Mouse (Mus musculus): Measurements from ENCODE around the gene Nisch. TPM values are rescaled to one million over a fixed set of nuclear protein-coding genes. Genes with fewer than 3 reads are reported as not detected.
A peak's percentile ranks its signal among the peaks of the same experiment; 100 is the strongest.

Nisch gene
- total RNA-seq, 4 experiments from 2014 or later: 331 to 526 (median 414) TPM

GRCm38 (mm10) chr14:31129326-31130235 lies 87.2 kb downstream of the Nisch start:
- DNase-seq: no peak

- peak; percentile 97 for DNase-seq
These were observed 87.9 kb downstream of the Nisch start, which contains the start of gene Smim4 for GRCm38 (mm10) chr14:31128826-31129219. TSS of gene Smim4 (minus strand) at chr14:31128956.

- DNase-seq: peak; percentile 57
These were observed 88.5 kb downstream of the Nisch start for GRCm38 (mm10) chr14:31128101-31128825.

DNA sequence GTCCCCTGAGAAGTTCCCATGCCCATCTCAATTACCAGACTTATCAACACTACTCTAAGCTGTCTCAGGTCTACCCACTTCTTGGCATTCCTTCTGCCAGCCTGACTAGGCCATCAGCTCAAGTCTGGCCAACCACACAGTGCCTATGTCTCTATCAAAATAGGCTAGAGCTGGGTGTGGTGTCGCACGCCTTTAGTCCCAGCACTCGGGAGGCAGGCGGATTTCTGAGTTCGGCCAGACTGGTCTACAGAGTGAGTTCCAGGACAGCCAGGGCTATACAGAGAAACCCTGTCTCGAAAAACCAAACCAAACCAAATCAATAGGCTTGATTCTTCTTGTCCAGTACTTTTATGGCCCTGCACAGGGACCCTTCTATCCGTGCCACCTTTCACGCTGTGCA lies 89.9 kb downstream of the Nisch start:
- DNase-seq: no peak

DNA sequence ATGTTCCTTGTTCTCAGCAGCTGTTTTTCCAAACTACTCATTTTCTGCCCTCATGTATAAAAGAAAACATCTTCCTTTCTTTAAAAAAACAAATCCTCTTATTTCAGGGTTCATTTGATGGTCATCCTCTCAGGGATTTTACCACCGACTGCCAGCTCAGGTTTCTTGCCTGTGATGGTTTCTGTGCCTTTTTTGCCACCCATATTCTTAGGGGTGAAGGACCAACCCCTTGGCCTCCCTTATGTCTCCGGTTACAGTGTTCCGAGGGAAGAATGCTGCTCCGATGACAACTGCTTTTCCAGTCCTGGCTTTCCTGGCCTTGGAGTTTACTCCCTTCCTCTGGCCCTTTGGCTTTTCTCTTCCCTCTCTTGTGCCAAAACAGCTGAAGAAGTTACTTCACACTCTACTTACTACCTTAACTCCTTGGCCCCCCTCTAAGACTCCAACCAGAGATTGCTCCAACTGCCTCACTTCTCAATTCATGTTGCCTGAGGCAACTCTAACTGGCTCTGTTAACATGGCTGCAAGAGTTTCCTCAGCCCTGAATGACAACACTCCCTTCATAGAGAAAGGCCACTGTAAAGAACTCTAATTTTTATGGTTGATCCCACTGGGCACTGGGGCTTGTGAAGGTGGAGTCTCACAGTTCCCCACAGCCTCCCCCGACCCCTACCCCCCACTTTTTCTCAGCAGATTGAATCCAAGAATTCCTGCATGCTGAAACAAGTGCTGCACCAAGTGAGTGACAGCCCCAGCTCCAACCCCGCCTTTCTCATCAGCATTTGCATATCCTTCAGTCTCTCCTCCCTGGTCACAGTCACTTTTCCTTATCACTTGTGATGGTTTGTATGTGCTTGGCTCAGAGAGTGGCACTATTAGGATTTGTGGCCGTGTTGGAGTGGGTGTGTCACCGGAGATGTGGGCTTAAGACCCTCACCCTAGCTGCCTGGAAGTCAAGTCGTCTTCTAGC lies 91.4 kb downstream of the Nisch start:
- DNase-seq: no peak

Other genes starting within 250 kb of the Nisch start
- 10 to 100 TPM; 50.0 to 90.5 (median 70.5) TPM for gene Glt8d1, start 215.5 kb downstream of the Nisch start, total RNA-seq (2022)
- gene Spcs1, start 215.3 kb downstream of the Nisch start, total RNA-seq (2022): 100 to 1,000 TPM; 232 to 268 (median 251) TPM
- gene Pbrm1, start 197.8 kb downstream of the Nisch start, total RNA-seq (2022): 10 to 100 TPM; 52.9 to 66.2 (median 61.2) TPM
- 10 to 100 TPM; 69.1 to 99.4 (median 83.9) TPM for gene Gnl3, start 197.8 kb downstream of the Nisch start, total RNA-seq (2022)
- gene Smim4, start 88.0 kb downstream of the Nisch start, total RNA-seq (2022): 100 to 1,000 TPM in 1 of 4 experiments, 10 to 100 TPM in 3; 67.6 to 109 (median 75.0) TPM
- gene Nt5dc2, start 85.9 kb downstream of the Nisch start, total RNA-seq (2022): 10 to 100 TPM; 25.6 to 41.4 (median 36.6) TPM
- gene Stab1, start 48.3 kb downstream of the Nisch start, total RNA-seq (2022): 100 to 1,000 TPM in 2 of 4 experiments, 10 to 100 TPM in 2; 75.8 to 142 (median 116) TPM
- 1 to 10 TPM; 1.1 to 3.3 (median 1.9) TPM for gene Tnnc1, start 8.6 kb downstream of the Nisch start, total RNA-seq (2022)
- 10 to 100 TPM in 3 of 4 experiments, 1 to 10 TPM in 1; 8.8 to 12.4 (median 10.8) TPM for gene Sema3g, start 914 bp upstream of the Nisch start, total RNA-seq (2022)
- 1 to 10 TPM; 7.1 to 8.5 (median 8.2) TPM for gene Phf7, start 34.4 kb upstream of the Nisch start, total RNA-seq (2022)
- gene Bap1, start 34.5 kb upstream of the Nisch start, total RNA-seq (2022): 10 to 100 TPM; 64.5 to 70.6 (median 68.0) TPM
- gene Dnah1, start 107.0 kb upstream of the Nisch start, total RNA-seq (2022): 1 to 10 TPM; 1.6 to 5.4 (median 3.1) TPM
- gene Capn7, start 119.7 kb upstream of the Nisch start, total RNA-seq (2022): 10 to 100 TPM; 42.7 to 51.4 (median 48.7) TPM
- 100 to 1,000 TPM; 112 to 172 (median 115) TPM for gene Sh3bp5, start 219.1 kb upstream of the Nisch start, total RNA-seq (2022)